Mouse (Mus musculus): ENCODE data around the gene Bcl2a1b. TPM values are rescaled to one million over a fixed set of nuclear protein-coding genes. Genes with fewer than 3 reads are reported as not detected.
"Not testable (repeated sequence)": the region's sequence is repeated elsewhere in the genome, so short reads cannot be mapped to it uniquely, and the experiment has no call there.

The Bcl2a1b gene
- 3.1 and 4.1 TPM in 2 replicates for polyA plus RNA-seq (2014; fragmentation: Nextera tagmentation; extraction: Ambion mirVana)

DNA sequence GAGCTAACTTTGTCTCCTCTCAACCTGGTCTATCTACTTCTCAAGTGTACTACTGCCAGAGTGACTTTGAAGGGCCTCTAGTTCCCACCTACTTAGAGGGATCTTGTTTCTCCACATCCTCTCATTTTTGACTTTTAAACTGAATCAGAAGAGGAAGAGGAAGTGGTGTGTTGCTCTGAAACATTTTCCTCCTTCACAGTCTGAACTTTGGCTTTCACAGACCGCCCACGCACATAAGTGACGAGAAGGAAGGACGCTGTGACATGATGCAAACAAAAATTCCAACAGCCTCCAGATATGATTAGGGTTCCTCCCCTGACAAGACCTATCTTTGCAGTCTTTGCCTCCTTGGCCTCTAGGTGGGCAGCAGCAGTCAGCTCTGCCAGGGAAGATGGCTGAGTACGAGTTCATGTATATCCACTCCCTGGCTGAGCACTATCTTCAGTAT is at the start of gene Bcl2a1b, which contains the start of gene Gm29094:
TSS of gene Bcl2a1b (plus strand) at position 241 of the 448 bp plus-strand sequence.
TSS of gene Gm29094 (plus strand) at position 411 of the 448 bp plus-strand sequence.
- not testable (repeated sequence) for ATAC-seq (ENCODE audit: insufficient number of reproducible peaks, insufficient read depth, low FRiP score, low read depth)

DNA sequence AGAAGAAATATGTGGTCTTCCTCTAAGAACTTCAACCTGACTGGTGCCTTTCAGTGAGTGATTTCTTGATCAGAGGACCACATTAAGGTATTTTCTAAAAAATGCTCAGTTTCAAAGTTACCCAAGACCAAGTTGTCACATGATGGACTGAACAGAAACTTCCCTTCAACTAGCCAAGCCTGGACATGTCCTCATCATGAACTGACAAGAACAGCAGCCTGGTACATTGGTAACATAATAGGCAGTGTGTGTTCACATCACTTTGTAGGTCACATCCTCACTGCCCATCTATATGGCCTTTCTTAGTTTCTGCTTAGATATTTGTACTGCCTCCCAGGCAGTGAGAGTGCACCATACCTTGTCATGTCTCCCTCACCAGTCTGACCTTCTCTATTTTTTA is 26.5 kb upstream of the Bcl2a1b start:
- H3K9ac ChIP-seq (replicated peaks; ENCODE audit: low read depth, low read length); H3K27ac ChIP-seq (ENCODE audit: low read length); H3K27me3 ChIP-seq (ENCODE audit: control insufficient read depth, insufficient read depth, low read length); H3K4me2 ChIP-seq (replicated peaks; ENCODE audit: low read depth, low read length); ATAC-seq (ENCODE audit: insufficient number of reproducible peaks, insufficient read depth, low FRiP score, low read depth); H3K9me3 ChIP-seq (ENCODE audit: control insufficient read depth, low read depth, low read length); H3K4me3 ChIP-seq (ENCODE audit: low read depth, low read length); H3K4me1 ChIP-seq (ENCODE audit: control insufficient read depth, insufficient read depth, low read length); H3K36me3 ChIP-seq (ENCODE audit: control insufficient read depth, insufficient read depth, low read length): not testable (repeated sequence)

More for the DNA sequence above, at the start of gene Bcl2a1b, which contains the start of gene Gm29094:
- H3K9me3 ChIP-seq (ENCODE audit: control insufficient read depth, low read depth, low read length); H3K4me1 ChIP-seq (ENCODE audit: control insufficient read depth, insufficient read depth, low read length); H3K36me3 ChIP-seq (ENCODE audit: control insufficient read depth, insufficient read depth, low read length); H3K27me3 ChIP-seq (ENCODE audit: control insufficient read depth, insufficient read depth, low read length); H3K4me2 ChIP-seq (replicated peaks; ENCODE audit: low read depth, low read length); H3K27ac ChIP-seq (ENCODE audit: low read length); H3K4me3 ChIP-seq (ENCODE audit: low read depth, low read length); H3K9ac ChIP-seq (replicated peaks; ENCODE audit: low read depth, low read length): not testable (repeated sequence)
- 73% methylated on average over 5 of the region's 5 CpGs for WGBS

DNA sequence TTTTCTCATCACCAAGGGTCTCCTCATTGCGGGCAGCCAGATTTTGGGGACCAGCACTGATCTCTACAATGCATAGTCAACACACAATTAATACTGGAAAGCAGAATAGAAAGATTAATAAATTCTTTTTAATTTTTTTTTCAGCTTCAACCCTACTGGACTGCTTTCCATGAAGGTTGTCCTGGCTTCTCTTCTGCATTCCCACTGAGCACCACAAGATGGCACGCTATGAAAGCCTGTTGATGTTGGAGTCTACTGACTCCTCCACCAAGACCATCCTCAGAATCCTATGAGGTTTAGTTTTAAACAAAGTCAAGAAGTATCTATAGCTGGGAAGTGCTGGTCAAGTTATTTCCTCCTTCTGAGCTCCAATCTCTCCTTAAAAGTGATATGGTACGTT is 20.2 kb upstream of the Bcl2a1b start:
- H3K9ac ChIP-seq (replicated peaks; ENCODE audit: low read depth, low read length); H3K4me2 ChIP-seq (replicated peaks; ENCODE audit: low read depth, low read length); ATAC-seq (ENCODE audit: insufficient number of reproducible peaks, insufficient read depth, low FRiP score, low read depth); H3K36me3 ChIP-seq (ENCODE audit: control insufficient read depth, insufficient read depth, low read length); H3K4me1 ChIP-seq (ENCODE audit: control insufficient read depth, insufficient read depth, low read length); H3K27ac ChIP-seq (ENCODE audit: low read length); H3K9me3 ChIP-seq (ENCODE audit: control insufficient read depth, low read depth, low read length); H3K27me3 ChIP-seq (ENCODE audit: control insufficient read depth, insufficient read depth, low read length); H3K4me3 ChIP-seq (ENCODE audit: low read depth, low read length): not testable (repeated sequence)
- WGBS = 28% methylated on average over 2 of the region's 3 CpGs

DNA sequence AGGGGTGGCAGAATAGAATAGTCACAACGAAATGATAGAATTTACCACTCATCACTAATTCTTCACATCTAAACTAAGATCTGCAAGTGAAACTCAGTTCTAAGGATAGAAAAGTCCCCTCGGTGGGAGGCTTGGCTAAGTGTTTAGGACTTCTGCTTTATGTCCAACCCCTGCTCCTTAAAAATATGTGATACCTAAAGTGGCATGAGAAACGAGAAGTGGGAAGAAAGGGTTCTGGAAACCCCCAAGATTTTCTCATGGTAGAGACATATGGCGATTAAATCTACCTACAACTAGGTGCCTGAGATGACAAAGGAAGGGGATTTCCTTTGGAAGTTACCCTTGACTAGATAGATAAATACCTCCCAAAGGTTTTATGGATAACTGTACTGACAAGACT is 19.5 kb upstream of the Bcl2a1b start:
- H3K4me2 ChIP-seq (replicated peaks; ENCODE audit: low read depth, low read length); H3K36me3 ChIP-seq (ENCODE audit: control insufficient read depth, insufficient read depth, low read length); H3K4me1 ChIP-seq (ENCODE audit: control insufficient read depth, insufficient read depth, low read length); H3K9ac ChIP-seq (replicated peaks; ENCODE audit: low read depth, low read length); ATAC-seq (ENCODE audit: insufficient number of reproducible peaks, insufficient read depth, low FRiP score, low read depth); H3K4me3 ChIP-seq (ENCODE audit: low read depth, low read length); H3K9me3 ChIP-seq (ENCODE audit: control insufficient read depth, low read depth, low read length); H3K27ac ChIP-seq (ENCODE audit: low read length); H3K27me3 ChIP-seq (ENCODE audit: control insufficient read depth, insufficient read depth, low read length): not testable (repeated sequence)
- WGBS = 75% methylated on average over 2 of the region's 4 CpGs

DNA sequence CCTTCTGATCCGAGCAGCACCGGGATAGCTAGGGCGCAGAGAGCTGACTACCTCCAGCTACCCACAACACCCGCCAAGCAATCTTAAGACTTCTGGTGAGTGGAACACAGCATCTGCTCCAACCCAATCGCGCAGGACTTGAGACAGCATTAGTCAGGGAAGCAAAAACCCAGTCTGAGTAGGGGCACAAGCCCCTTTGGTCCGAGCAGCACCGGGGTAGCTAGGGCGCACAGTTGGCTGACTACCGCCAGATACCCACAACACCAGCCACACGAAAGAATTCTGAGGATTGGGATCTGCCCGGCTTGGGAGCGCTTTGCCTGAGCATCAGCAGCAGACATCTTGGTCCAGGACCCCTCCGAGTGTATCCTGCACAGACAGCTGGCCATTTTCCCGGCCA is 12.0 kb upstream of the Bcl2a1b start:
- not testable (repeated sequence) for H3K4me1 ChIP-seq (ENCODE audit: control insufficient read depth, insufficient read depth, low read length); H3K36me3 ChIP-seq (ENCODE audit: control insufficient read depth, insufficient read depth, low read length); H3K4me2 ChIP-seq (replicated peaks; ENCODE audit: low read depth, low read length); H3K9ac ChIP-seq (replicated peaks; ENCODE audit: low read depth, low read length); H3K27me3 ChIP-seq (ENCODE audit: control insufficient read depth, insufficient read depth, low read length); ATAC-seq (ENCODE audit: insufficient number of reproducible peaks, insufficient read depth, low FRiP score, low read depth); H3K9me3 ChIP-seq (ENCODE audit: control insufficient read depth, low read depth, low read length); H3K27ac ChIP-seq (ENCODE audit: low read length); H3K4me3 ChIP-seq (ENCODE audit: low read depth, low read length)
- WGBS = 82% methylated on average over 15 of the region's 15 CpGs

DNA sequence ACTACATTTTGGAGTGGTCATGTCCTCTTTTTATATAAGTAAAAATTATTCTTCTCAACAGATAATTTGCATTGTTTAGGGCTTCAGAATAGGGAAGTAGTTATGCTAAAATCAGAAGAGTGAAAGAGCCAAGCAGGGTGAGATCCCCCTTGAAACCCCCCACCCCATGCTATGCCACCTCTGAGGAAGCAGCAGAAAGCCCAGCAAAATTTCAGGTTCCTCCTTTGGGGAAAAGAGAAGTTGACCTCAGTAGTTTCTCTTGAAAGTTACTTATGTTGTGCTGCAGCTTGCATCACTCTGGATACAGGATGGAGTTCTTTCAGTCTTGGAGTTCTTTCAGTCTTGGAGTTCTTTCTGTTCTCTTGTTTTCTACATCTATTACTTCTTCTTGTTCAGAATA is 3.5 kb upstream of the Bcl2a1b start:
- not testable (repeated sequence) for H3K4me2 ChIP-seq (replicated peaks; ENCODE audit: low read depth, low read length); H3K4me1 ChIP-seq (ENCODE audit: control insufficient read depth, insufficient read depth, low read length); H3K27ac ChIP-seq (ENCODE audit: low read length); H3K27me3 ChIP-seq (ENCODE audit: control insufficient read depth, insufficient read depth, low read length); H3K9ac ChIP-seq (replicated peaks; ENCODE audit: low read depth, low read length); H3K4me3 ChIP-seq (ENCODE audit: low read depth, low read length); ATAC-seq (ENCODE audit: insufficient number of reproducible peaks, insufficient read depth, low FRiP score, low read depth); H3K36me3 ChIP-seq (ENCODE audit: control insufficient read depth, insufficient read depth, low read length); H3K9me3 ChIP-seq (ENCODE audit: control insufficient read depth, low read depth, low read length)

DNA sequence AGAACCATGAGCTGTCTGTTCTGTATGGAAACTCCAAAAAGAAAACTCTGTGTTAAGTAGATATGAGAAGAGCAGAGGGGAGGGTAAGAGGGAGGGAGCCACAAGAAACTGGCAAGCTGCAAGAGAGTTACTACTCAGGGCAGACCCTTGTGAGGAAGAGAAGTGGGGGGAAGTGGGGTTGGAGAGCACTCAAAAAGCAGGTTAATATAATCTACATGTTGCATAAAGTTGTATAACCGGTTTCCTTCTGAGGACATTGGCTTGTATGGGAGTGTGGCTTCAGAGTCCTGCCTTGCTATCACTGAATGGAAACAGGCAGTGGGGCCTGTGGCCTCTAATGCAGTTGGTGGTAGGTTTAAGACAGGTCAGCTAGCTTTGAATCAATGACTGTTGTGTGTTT is 1.5 kb upstream of the Bcl2a1b start:
- ATAC-seq (ENCODE audit: insufficient number of reproducible peaks, insufficient read depth, low FRiP score, low read depth); H3K36me3 ChIP-seq (ENCODE audit: control insufficient read depth, insufficient read depth, low read length); H3K9ac ChIP-seq (replicated peaks; ENCODE audit: low read depth, low read length); H3K27ac ChIP-seq (ENCODE audit: low read length); H3K9me3 ChIP-seq (ENCODE audit: control insufficient read depth, low read depth, low read length); H3K4me3 ChIP-seq (ENCODE audit: low read depth, low read length); H3K4me2 ChIP-seq (replicated peaks; ENCODE audit: low read depth, low read length); H3K4me1 ChIP-seq (ENCODE audit: control insufficient read depth, insufficient read depth, low read length); H3K27me3 ChIP-seq (ENCODE audit: control insufficient read depth, insufficient read depth, low read length): not testable (repeated sequence)
- no CpG with 5 or more reads among the region's 1 CpGs for whole genome bisulfite sequencing

DNA sequence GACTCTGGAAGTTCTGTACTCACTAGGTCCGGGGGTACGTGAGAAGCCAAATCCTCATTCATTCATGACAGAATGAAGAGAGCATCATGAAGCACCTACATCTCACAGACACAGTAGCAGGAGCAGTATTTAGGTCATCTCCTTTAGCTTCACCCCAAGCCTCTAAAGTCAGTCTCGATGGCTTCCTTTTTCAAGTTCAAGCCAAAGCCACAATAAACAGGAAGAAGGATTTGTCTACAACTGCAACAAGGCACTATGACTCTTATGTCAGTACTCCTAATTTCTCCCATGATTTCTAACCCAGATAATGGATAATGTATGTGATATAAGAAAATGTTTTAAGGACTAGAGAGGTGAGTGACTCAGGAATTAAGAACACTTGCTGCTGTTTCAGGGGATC is 660 bp upstream of the Bcl2a1b start:
- not testable (repeated sequence) for H3K27me3 ChIP-seq (ENCODE audit: control insufficient read depth, insufficient read depth, low read length); H3K9ac ChIP-seq (replicated peaks; ENCODE audit: low read depth, low read length); H3K9me3 ChIP-seq (ENCODE audit: control insufficient read depth, low read depth, low read length); H3K4me3 ChIP-seq (ENCODE audit: low read depth, low read length); ATAC-seq (ENCODE audit: insufficient number of reproducible peaks, insufficient read depth, low FRiP score, low read depth); H3K27ac ChIP-seq (ENCODE audit: low read length); H3K4me1 ChIP-seq (ENCODE audit: control insufficient read depth, insufficient read depth, low read length); H3K4me2 ChIP-seq (replicated peaks; ENCODE audit: low read depth, low read length); H3K36me3 ChIP-seq (ENCODE audit: control insufficient read depth, insufficient read depth, low read length)
- WGBS = 87% methylated on average over 3 of the region's 3 CpGs

DNA sequence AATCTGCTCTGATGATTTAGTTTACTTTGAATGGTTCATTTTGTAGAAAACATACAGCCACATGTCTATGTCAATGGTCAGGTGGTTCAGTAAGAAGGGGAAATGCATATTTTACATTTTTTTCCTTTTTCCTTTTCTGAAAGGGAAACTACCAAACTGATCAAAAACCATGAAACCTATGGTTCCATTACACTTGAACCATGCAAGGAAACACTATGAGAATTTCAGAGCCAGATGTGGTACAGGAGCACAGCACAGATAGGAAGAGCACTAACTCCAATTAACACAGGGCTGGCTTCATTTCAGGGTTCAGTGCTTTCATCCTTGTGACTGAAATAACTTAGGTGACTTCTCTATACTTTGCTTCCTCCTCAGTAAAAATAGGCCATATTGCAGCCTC is 3.2 kb downstream of the Bcl2a1b start:
- not testable (repeated sequence) for H3K27ac ChIP-seq (ENCODE audit: low read length); H3K4me3 ChIP-seq (ENCODE audit: low read depth, low read length); H3K4me1 ChIP-seq (ENCODE audit: control insufficient read depth, insufficient read depth, low read length); H3K36me3 ChIP-seq (ENCODE audit: control insufficient read depth, insufficient read depth, low read length); H3K27me3 ChIP-seq (ENCODE audit: control insufficient read depth, insufficient read depth, low read length); H3K4me2 ChIP-seq (replicated peaks; ENCODE audit: low read depth, low read length); ATAC-seq (ENCODE audit: insufficient number of reproducible peaks, insufficient read depth, low FRiP score, low read depth); H3K9ac ChIP-seq (replicated peaks; ENCODE audit: low read depth, low read length); H3K9me3 ChIP-seq (ENCODE audit: control insufficient read depth, low read depth, low read length)
